Mouse (Mus musculus): ENCODE data around the gene Cldn3. TPM values are rescaled to one million over a fixed set of nuclear protein-coding genes. Genes with fewer than 3 reads are reported as not detected.
A peak's percentile ranks its signal among the peaks of the same experiment; 100 is the strongest.

Gene Cldn3
- total RNA-seq, 2 experiments from 2014 or later = not detected

- ATAC-seq (replicated peaks; ENCODE audit: poor library complexity) = peak; percentile 68
Observed at GRCm38 (mm10) chr5:135029007-135029854, 43.2 kb downstream of the Cldn3 start.

- ATAC-seq (replicated peaks; ENCODE audit: poor library complexity) = no peak
Observed at GRCm38 (mm10) chr5:135032581-135032980, 46.6 kb downstream of the Cldn3 start.

DNA sequence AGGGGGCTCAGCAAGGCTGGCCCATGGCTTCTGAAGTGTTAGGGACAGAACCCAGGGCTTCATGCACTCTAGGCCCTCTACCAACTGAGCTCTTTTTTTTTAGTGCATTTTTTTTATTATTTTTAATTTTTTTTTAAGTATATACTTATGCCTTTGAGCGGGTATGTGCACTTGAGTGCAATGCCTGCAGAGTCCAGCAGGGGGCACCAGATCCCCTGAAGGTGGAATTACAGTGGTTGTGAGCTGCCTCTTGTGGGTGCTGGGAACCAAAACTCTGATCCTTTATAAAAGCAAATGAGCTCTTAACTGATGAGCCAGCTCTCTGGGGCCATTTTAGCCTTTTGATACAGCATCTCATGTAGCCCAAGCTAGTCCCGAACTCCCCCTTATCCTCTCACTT lies 48.6 kb downstream of the Cldn3 start:
- no peak for ATAC-seq (replicated peaks; ENCODE audit: poor library complexity)

DNA sequence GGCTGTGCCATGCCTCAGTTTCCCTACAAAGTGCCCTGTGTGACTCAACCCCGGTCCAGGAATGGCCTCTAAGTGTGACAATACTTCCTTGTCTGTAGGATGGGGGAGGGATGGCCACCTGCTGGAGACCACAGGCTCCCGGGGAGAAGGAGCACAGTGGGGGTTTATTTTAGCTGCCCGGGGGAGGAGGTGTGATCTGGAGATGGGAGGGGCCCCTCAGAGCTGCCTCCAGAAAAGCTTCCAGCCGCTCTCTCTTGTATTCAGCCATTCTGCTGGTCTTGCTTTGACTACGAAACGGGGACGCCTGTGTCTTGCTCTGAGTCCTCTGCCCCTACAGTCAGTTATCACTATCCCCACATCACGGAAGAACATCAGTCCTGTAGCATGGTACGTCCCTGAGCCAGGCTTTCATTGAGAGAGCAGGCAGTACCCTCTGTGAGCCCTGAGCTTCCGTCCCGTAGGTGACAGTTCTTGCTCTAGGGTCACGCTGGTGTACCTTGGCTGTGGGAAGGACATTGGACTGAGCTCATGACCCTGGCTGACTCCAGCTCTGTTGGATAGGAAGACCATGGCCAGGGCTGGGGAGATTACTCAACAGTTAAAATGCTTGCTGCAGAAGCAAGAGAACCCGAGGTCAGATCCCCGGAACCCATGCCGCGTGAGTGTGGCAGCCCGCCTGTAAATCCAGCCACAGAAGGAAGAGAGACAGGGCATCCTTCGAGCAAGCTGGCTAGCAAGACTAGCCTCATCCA lies 49.8 kb downstream of the Cldn3 start:
- no peak for ATAC-seq (replicated peaks; ENCODE audit: poor library complexity)

Other genes starting within 250 kb of the Cldn3 start
- gene Eln, start 238.9 kb upstream of the Cldn3 start, total RNA-seq (2015) = not detected in 2 replicates
- not detected in 2 replicates for gene Eln, start 238.9 kb upstream of the Cldn3 start, total RNA-seq (2017)
- gene Tmem270, start 79.5 kb upstream of the Cldn3 start, total RNA-seq (2015) = not detected in 2 replicates
- gene Tmem270, start 79.5 kb upstream of the Cldn3 start, total RNA-seq (2017) = not detected in 2 replicates
- gene Cldn13, start 70.7 kb upstream of the Cldn3 start, total RNA-seq (2015) = 17.0 and 19.0 TPM in 2 replicates
- gene Cldn13, start 70.7 kb upstream of the Cldn3 start, total RNA-seq (2017) = 5.3 and 10.9 TPM in 2 replicates
- gene Mettl27, start 53.8 kb upstream of the Cldn3 start, total RNA-seq (2015) = 1.9 and 3.9 TPM in 2 replicates
- gene Mettl27, start 53.8 kb upstream of the Cldn3 start, total RNA-seq (2017) = 0.92 and 3.4 TPM in 2 replicates
- not detected in 2 replicates for gene Cldn4, start 39.3 kb upstream of the Cldn3 start, total RNA-seq (2015)
- gene Cldn4, start 39.3 kb upstream of the Cldn3 start, total RNA-seq (2017) = not detected in 2 replicates
- 133 and 142 TPM in 2 replicates for gene Abhd11, start 22.9 kb downstream of the Cldn3 start, total RNA-seq (2015)
- 59.3 and 65.3 TPM in 2 replicates for gene Abhd11, start 22.9 kb downstream of the Cldn3 start, total RNA-seq (2017)
- gene Stx1a, start 37.3 kb downstream of the Cldn3 start, total RNA-seq (2015) = 0.39 and 1.2 TPM in 2 replicates
- 0.04 and 0.44 TPM in 2 replicates for gene Stx1a, start 37.3 kb downstream of the Cldn3 start, total RNA-seq (2017)
- 18.0 and 18.6 TPM in 2 replicates for gene Dnajc30, start 78.0 kb downstream of the Cldn3 start, total RNA-seq (2015)
- 7.4 and 8.9 TPM in 2 replicates for gene Dnajc30, start 78.0 kb downstream of the Cldn3 start, total RNA-seq (2017)
- gene Bud23, start 78.7 kb downstream of the Cldn3 start, total RNA-seq (2015) = 60.7 and 61.7 TPM in 2 replicates
- gene Bud23, start 78.7 kb downstream of the Cldn3 start, total RNA-seq (2017) = 55.7 and 78.6 TPM in 2 replicates
- gene Vps37d, start 92.1 kb downstream of the Cldn3 start, total RNA-seq (2015) = not detected in 2 replicates
- not detected in 2 replicates for gene Vps37d, start 92.1 kb downstream of the Cldn3 start, total RNA-seq (2017)
- 0.07 and 0.27 TPM in 2 replicates for gene Mlxipl, start 103.7 kb downstream of the Cldn3 start, total RNA-seq (2015)
- gene Mlxipl, start 103.7 kb downstream of the Cldn3 start, total RNA-seq (2017) = not detected in 2 replicates
- gene Tbl2, start 163.4 kb downstream of the Cldn3 start, total RNA-seq (2015) = 10.9 and 11.0 TPM in 2 replicates
- 14.9 and 18.7 TPM in 2 replicates for gene Tbl2, start 163.4 kb downstream of the Cldn3 start, total RNA-seq (2017)
- gene Bcl7b, start 182.1 kb downstream of the Cldn3 start, total RNA-seq (2015) = 18.1 and 18.7 TPM in 2 replicates
- gene Bcl7b, start 182.1 kb downstream of the Cldn3 start, total RNA-seq (2017) = 24.8 and 25.2 TPM in 2 replicates
- gene Baz1b, start 201.1 kb downstream of the Cldn3 start, total RNA-seq (2015) = 72.1 and 90.2 TPM in 2 replicates
- gene Baz1b, start 201.1 kb downstream of the Cldn3 start, total RNA-seq (2017) = 128 and 160 TPM in 2 replicates